Mouse (Mus musculus): ENCODE data around the gene Wnt5a. TPM values are rescaled to one million over a fixed set of nuclear protein-coding genes. Genes with fewer than 3 reads are reported as not detected.

Wnt5a gene
- 1 to 10 TPM in 1 of 2 experiments, under 1 TPM in 1; 0.27 to 2.5 TPM for polyA plus RNA-seq (2012; fragmentation: generic; extraction: Trizol)

DNA sequence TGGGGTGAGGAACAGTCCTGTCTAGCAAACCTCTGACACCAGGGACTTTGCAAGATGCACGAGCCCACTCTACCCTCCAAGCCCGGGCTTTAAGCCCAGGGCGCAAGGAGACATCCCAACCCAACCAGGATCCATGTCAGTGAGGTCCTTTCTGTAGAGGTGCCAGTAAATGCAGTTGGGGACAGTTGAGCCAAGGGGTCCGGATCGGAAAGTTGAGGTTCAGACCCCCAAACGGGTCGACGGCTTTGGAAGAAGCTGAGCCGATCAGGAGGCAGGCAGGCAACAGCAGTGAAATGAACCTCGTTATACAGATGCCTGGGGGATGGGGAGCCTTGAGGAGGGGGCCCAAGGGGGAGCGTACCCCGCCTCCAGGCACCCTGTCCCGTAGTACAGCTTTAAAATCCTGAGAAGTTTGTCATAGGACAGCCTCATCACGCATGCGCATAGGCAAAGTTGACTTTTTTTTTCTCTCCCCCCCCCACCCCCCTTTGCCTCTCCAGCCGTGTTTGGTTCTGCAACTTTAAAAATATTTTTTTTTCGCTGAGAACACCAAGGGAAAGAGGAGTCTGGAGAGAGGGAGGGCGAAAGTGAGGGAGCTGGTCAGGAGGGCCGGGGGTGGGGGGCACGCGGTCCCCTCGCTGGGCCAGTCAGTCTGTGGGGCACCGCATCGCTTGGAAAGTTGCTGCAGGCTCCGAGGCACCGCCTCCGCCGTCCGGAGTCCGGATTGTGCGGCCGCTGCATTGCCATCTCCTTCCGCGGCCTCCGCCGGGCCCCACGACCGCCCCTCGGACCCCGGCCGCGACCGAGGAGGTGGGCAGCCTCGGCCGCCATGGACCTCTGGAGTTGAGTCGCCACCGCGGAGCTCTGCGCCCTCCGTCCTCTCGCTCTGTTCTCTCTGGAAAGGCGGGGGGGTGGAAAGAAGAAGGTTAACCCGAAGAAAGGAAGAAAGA lies at the start of gene Wnt5a:
Wnt5a (plus strand) TSS at position 650 of the 950 bp plus-strand sequence.

